Mouse (Mus musculus): ENCODE results near the gene Cap2.

DNA sequence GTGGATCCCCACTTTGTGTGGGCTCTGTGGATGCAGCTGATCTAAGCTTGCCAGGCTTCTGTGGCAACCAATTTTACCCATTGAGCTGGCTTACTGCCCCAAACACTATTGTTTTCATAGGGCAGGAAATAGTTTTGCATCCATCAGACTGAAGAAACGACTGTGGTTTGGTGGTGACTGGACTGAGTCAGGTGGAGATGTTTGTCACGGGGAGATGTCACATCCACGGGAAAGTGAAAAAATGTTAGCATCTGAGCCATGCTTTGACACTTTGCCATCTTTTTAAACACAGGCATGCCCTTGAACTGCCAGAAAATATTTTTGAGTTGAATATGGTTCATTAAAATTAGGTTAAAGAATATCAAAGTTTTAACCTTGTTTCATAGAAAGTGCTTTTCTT, 37.9 kb upstream of the Cap2 start:
- TF ChIP-seq CTCF (conservative IDR thresholded peaks at IDR 0.05; ENCODE audit: low read length) (no peak), NANOG (IDR thresholded peaks at IDR 0.05; ENCODE audit: borderline replicate concordance, low read length) (no peak), POU5F1 (IDR thresholded peaks at IDR 0.05; ENCODE audit: borderline replicate concordance, low read length) (no peak)

All from E14TG2a.4 (cell line).